Mouse (Mus musculus) layer of hippocampus, adult 8-10 months (tissue): ENCODE measurements around the gene Fam198b. TPM values are rescaled to one million over a fixed set of nuclear protein-coding genes. Genes with fewer than 3 reads are reported as not detected.

ENCODE experiments used
- DNase-seq, 2 experiments: peaks; one replicate each; pipeline ENCODE4 v3.0.0; 2022; ENCODE audit warnings: low spot score in 2 of 2
- total RNA-seq, 4 experiments: library from RNA; stranded (reverse); gene quantifications; 2 replicates each; pipeline ENCODE4 v1.2.4; 2022

Fam198b gene
- total RNA-seq, 4 experiments from 2014 or later = 4.7 to 7.8 (median 5.2) TPM

DNA sequence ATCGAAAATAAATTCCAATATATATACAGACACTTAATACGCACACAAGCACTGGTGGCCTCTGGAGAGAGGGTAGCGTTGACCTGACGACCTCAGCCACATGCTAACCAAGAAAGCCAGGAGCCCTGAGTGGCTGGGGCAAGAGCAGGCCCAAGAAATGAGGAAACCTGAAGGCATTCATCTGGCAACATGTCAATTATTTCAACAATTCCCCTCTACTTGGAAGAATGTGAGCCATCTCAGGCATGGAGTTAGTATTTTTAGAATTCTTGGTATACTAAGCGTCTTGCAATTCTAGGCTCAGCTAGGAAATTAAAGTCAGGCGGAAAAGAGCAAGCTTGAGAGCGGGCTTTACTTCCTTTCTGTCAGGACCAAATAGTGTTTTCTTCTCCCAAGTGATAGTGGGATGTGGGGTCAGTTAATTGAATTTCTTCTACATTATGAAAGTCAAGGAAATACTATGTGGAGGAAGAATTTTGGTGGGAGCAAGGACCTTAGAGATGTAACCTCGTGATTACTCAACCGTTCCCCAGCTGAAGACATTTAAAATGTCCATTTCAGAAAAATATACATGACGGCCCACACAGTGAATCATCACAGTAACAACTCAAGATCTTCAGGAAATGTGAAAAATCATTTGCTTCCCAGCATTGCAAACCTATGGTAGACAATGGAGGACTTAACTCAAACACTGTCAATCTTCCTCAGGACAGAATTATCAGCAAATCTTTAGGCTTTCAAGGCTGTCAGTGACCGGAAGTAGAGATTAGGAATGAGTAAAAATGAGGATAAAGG lies 93.5 kb downstream of the Fam198b start:
- DNase-seq = no peak

GRCm38 (mm10) chr3:79980714-79981113 lies 96.4 kb downstream of the Fam198b start:
- DNase-seq = no peak

DNA sequence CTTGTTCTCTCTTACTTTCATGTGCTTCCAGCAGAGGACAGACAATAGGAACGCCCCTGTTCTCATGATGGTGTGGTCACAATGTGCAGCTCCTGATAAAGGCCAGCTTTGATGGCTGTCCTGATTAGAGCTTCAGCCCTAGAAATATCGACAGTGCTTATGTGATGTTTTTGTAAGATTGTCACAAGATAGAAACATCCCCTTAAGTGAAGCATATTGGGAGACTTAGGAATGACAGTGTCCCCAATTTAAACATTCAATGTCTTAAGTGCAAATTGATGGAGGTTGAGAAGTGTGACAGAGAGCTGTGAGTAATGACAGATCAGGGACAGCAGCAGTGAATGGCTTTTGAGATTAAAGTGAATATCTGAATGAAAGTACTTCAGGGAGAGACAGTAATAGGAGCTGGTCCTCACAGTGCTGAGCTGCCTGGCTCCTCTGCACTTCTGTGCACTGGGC lies 99.7 kb downstream of the Fam198b start:
- no peak for DNase-seq

- DNase-seq = no peak
Observed at GRCm38 (mm10) chr3:79984542-79984941, 100.2 kb downstream of the Fam198b start.

DNA sequence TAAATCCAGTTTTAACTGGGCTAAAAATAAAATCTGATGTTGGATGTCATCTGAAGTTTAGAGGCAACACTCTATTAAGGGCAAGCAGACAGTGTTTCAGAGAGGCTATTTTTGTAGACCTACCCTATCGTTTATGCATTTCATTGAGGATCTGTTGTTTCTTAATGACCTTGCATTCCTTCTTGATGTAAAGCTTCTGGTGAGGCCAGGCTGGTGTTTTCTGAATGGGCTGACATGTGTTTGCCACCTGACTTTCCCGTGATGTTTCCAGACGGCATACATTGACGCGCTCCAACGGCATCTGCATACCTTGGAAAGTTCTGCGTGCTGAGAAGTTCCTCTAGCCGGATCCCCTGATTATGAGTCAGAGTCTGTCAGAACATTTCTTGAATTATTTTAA lies 104.9 kb downstream of the Fam198b start:
- DNase-seq = no peak

DNA sequence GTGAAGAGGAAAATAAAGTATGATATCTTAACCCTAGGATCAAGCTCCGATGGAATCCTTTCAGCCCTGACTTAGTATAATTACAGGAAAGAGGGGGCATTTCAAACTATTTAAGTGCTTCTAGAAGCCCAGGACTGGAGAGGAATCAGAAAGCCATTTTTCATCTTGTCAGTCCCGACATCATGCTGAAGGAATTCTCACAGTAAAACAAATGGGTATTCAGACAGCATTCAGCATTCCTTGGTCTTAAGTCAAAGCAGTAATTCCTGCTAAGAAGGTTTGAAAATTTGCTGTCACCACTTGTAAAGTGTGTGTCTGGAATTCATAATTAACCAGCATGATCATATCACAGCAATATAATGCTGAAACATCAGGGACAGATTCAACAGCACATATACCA lies 105.6 kb downstream of the Fam198b start:
- no peak for DNase-seq

DNA sequence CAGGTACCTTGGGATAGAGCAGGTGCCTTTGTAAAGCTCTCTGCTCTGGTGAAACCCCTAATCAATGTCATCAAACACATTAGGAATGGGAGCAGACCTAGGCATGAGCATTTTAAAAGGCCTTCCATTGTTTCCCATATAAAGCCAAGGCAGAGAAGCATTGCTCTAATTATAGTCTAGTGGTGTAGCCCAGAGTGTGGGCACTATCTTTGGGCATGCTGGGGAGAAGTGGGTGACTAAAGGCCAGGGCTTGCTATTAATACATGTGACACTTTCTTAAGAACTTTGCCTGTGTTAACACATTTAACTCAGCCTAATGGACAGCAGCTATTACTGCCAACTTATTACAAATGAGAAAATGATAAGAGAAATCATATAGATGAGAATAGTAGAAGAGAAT lies 106.1 kb downstream of the Fam198b start:
- DNase-seq = no peak

DNA sequence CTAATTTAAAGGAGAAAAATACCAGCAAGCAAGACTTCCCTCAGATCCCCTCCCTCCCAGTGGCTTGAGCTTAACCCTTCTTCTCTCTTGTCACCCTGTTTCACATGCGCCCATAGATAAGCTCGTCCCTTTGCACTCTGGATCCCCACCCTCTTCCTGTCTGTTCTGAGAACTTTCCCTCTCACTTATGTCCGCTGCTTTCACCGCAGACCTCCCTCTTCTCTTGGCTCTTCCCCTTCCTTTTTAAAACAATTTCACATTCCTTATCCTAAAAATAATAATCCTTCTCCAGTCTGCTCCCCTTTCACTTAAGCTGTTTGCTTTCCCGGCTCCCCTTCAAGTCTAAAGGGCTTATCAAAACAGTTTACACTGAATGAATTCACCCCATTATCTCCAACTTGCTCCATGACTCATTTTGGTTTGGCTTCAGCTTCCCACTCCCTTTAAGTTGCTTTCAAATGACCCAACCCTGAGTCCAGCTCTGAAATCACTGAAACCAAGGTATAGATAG lies 109.8 kb downstream of the Fam198b start:
- DNase-seq = no peak

- DNase-seq = peak in 1 of 2 experiments; percentile 26
Observed at GRCm38 (mm10) chr3:79995726-79996125, 111.4 kb downstream of the Fam198b start.

Other genes starting within 250 kb of the Fam198b start
- 10 to 100 TPM; 12.9 to 18.6 (median 14.9) TPM for gene Rxfp1, start 146.7 kb upstream of the Fam198b start, total RNA-seq
- gene Tmem144, start 31.8 kb upstream of the Fam198b start, total RNA-seq = 10 to 100 TPM; 17.0 to 25.2 (median 21.8) TPM